Mouse (Mus musculus) neural tube, embryonic 15.5 days (tissue): ENCODE measurements around the gene Gm5105. TPM values are rescaled to one million over a fixed set of nuclear protein-coding genes. Genes with fewer than 3 reads are reported as not detected.

ENCODE experiments used
- ATAC-seq: fragments of 200-750 bp; cut with Nextera tagmentation; 2 replicates; pipeline ENCODE4 v1.8.0; 2017; ENCODE audit warnings: mild to moderate bottlenecking, moderate TSS enrichment, moderate library complexity; ENCODE audit not compliant: low FRiP score
- H3K27ac ChIP-seq: fragments of 300-500 bp; sonication (generic); replicated peaks from 2 replicates; pipeline ENCODE4 v1.5.1; 2015; ENCODE audit warnings: mild to moderate bottlenecking, inconsistent platforms
- H3K27me3 ChIP-seq: fragments of 300-500 bp; sonication (generic); replicated peaks from 2 replicates; pipeline ENCODE4 v1.6.1; 2015; ENCODE audit warnings: inconsistent platforms
- H3K36me3 ChIP-seq: fragments of 300-500 bp; sonication (generic); 2 replicates; pipeline ENCODE4 v1.6.1; 2015; ENCODE audit warnings: inconsistent platforms
- H3K4me1 ChIP-seq: fragments of 300-500 bp; sonication (generic); 2 replicates; pipeline ENCODE4 v1.6.1; 2015; ENCODE audit warnings: inconsistent platforms
- H3K4me2 ChIP-seq: fragments of 300-500 bp; sonication (generic); 2 replicates; pipeline ENCODE4 v1.6.1; 2015; ENCODE audit warnings: inconsistent platforms, mild to moderate bottlenecking, moderate library complexity
- H3K4me3 ChIP-seq: fragments of 300-500 bp; sonication (generic); replicated peaks from 2 replicates; pipeline ENCODE4 v1.5.1; 2015; ENCODE audit warnings: mild to moderate bottlenecking, inconsistent platforms
- H3K9ac ChIP-seq: fragments of 300-500 bp; sonication (generic); replicated peaks from 2 replicates; pipeline ENCODE4 v1.6.1; 2015; ENCODE audit warnings: mild to moderate bottlenecking, inconsistent platforms
- H3K9me3 ChIP-seq: fragments of 300-500 bp; sonication (generic); replicated peaks from 2 replicates; pipeline ENCODE4 v1.6.1; 2016; ENCODE audit warnings: inconsistent platforms
- WGBS: fragments of 180-500 bp; shearing (Covaris S2); methylation state at CpG from one replicate; pipeline ENCODE4 v1.1.7; 2015; ENCODE audit warnings: mixed read lengths; 5-methylcytosine and 5-hydroxymethylcytosine counted together
- polyA plus RNA-seq: library from polyadenylated mRNA; unstranded; fragments of >200 nt; fragmentation: Nextera tagmentation; extraction: Ambion mirVana; gene quantifications from 2 replicates; pipeline ENCODE4 v1.2.1, GENCODE M21; 2015

Gene Gm5105
- polyA plus RNA-seq, 1 experiment from 2014 or later = 0.10 TPM

DNA sequence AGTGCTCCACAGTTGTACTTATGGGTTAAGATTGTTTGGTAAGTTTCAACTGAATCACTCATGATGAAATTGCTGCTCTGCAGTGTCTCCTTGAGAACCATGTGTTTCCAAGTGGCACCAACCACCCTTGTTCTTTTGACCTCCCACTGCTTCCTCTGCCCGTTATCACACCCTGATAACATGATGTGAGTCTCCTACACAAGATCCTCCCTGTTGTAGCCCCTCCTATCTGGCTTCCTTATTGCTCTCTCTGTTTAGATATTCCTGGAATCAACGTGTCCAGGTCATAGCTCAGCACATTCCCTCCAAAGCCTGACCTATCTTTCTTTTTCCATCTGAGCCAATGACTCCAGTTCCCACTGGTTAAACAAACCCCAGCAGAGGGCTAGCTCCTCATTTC lies 52.5 kb downstream of the Gm5105 start:
- Histone ChIP-seq H3K4me1 (peaks cover 8% of the 10 kb centered on the region), H3K4me2 (no peak overlapping the region), H3K27ac (no peak overlapping the region), H3K4me3 (no peak overlapping the region), H3K27me3 (no peaks in the 10 kb centered on the region), H3K36me3 (no peaks in the 10 kb centered on the region), H3K9me3 (no peaks in the 10 kb centered on the region), H3K9ac (no peak overlapping the region)
- no peak for ATAC-seq
- WGBS = 92% methylated on average over 2 of the region's 2 CpGs

DNA sequence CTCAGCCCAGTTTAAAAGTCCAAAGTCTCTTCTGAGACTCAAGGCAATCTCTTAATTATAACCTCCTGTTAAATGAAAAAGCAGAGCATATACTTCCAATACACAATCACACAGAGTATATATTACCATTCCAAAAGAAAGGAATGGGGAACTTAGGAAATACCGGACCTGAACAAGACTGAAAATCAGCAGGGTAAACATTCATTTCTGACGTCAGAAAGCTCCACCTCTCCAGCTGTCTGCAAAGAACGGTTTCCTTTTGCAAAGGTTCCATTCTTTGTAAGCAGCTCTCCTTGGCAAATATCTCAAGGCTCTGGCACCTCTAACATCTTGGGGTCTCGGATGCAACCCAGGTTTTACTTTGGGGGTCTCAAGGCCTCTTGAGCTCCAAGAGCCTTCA lies 54.8 kb downstream of the Gm5105 start:
- no peaks in the 10 kb centered on the region for H3K36me3 ChIP-seq
- no peak for ATAC-seq
- H3K4me2 ChIP-seq = no peak overlapping the region
- 76% methylated on average over 4 of the region's 4 CpGs for WGBS
- H3K27me3 ChIP-seq = no peaks in the 10 kb centered on the region
- H3K9ac ChIP-seq = no peak overlapping the region
- H3K27ac ChIP-seq = no peak overlapping the region
- no peak overlapping the region for H3K4me3 ChIP-seq
- H3K4me1 ChIP-seq = peaks cover 8% of the 10 kb centered on the region
- no peaks in the 10 kb centered on the region for H3K9me3 ChIP-seq

DNA sequence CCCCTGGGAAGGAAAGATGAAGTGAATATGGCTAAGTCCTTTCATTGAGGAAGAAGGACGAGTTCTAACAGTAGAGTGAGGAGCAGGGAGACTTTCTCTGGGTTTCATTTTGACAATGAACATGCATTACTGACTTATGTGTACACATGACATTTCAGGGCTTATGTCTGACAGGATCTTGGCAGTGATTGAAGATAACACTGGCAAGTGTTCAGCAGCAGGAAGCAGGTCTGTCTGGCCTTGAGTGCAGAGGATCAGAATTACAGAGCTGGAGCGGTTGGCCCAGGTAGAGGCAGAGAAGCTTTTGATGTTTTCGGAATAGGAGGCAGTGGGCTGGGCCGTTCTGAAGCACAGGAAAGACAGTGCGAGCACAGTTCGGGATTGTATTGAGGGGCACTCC lies 59.0 kb downstream of the Gm5105 start:
- Histone ChIP-seq H3K36me3 (no peaks in the 10 kb centered on the region), H3K4me1 (no peaks in the 10 kb centered on the region), H3K4me3 (no peak overlapping the region), H3K4me2 (no peak overlapping the region), H3K27ac (no peak overlapping the region), H3K9me3 (no peaks in the 10 kb centered on the region), H3K9ac (no peak overlapping the region), H3K27me3 (no peaks in the 10 kb centered on the region)
- WGBS = 85% methylated on average over 6 of the region's 6 CpGs
- no peak for ATAC-seq

DNA sequence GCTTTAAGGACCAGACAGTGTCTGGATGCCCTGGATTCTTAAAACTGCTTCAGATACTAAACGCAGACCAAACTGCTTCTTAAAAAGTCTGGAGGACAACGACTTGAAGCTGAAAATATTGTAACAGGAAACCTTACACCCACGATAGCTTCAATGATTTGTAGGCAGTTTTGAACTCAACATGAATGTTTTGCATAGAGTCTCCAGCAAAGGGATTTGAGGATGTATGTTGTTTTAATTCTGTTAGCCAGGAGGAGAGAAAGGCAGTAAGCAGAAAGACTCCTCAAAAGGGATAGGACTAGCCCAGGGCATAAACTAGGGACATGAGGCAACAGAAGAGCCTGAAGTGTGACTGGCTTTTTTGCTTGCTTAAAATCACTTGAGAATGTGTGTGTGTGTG lies 60.3 kb downstream of the Gm5105 start:
- no peak overlapping the region for H3K27ac ChIP-seq
- no peak for ATAC-seq
- no peak overlapping the region for H3K4me3 ChIP-seq
- H3K4me2 ChIP-seq = no peak overlapping the region
- no peak overlapping the region for H3K9ac ChIP-seq
- H3K4me1 ChIP-seq = no peaks in the 10 kb centered on the region
- H3K27me3 ChIP-seq = no peaks in the 10 kb centered on the region
- no peaks in the 10 kb centered on the region for H3K9me3 ChIP-seq
- whole genome bisulfite sequencing = 82% methylated on average over 3 of the region's 3 CpGs
- no peaks in the 10 kb centered on the region for H3K36me3 ChIP-seq

DNA sequence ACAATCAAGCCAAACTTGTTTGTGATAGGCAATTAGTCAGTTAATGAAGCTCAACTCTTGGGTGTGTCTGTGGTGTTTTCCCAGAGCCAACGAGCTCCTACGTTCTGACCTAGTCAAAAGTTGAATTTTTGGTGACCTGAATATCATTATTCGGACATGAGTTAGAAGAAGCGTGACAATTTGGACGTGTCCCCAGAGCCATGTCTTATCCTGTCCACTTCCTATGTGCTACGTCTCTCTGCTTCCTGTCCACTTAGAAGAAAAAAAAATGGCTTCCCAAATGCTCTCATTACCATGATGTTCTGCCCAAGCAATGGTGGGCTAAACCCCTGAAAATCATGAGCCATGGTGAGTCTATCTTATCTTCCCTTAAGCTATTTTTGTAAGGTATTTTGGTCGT lies 63.9 kb downstream of the Gm5105 start:
- ATAC-seq = no peak
- Histone ChIP-seq H3K27me3 (no peaks in the 10 kb centered on the region), H3K27ac (no peak overlapping the region), H3K36me3 (no peaks in the 10 kb centered on the region), H3K4me2 (no peak overlapping the region), H3K9me3 (no peaks in the 10 kb centered on the region), H3K4me1 (no peaks in the 10 kb centered on the region), H3K4me3 (no peak overlapping the region), H3K9ac (no peak overlapping the region)
- 86% methylated on average over 7 of the region's 7 CpGs for WGBS

DNA sequence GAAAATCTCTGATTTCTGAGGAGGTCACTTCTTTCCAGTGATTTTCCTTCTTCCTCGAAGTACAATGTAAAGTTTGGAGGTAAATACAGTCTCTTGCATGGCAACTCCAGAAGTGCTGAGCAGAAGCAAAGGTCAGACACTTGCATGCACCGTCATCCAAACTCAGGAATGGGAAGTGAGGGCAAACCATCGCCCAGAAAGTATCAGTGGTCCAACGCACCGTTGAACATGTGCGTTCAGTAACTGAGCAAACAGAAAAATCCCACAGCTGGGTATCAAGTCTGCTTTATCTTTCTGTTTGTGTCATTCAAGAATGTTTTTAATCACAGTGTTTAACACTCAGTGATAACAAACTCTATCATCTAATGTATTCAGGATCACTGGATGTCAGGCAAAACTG lies 64.6 kb downstream of the Gm5105 start:
- Histone ChIP-seq H3K4me3 (no peak overlapping the region), H3K27ac (no peak overlapping the region), H3K36me3 (no peaks in the 10 kb centered on the region), H3K4me2 (no peak overlapping the region), H3K4me1 (no peaks in the 10 kb centered on the region), H3K9ac (no peak overlapping the region), H3K9me3 (no peaks in the 10 kb centered on the region), H3K27me3 (no peaks in the 10 kb centered on the region)
- WGBS = 90% methylated on average over 6 of the region's 6 CpGs
- ATAC-seq = no peak

DNA sequence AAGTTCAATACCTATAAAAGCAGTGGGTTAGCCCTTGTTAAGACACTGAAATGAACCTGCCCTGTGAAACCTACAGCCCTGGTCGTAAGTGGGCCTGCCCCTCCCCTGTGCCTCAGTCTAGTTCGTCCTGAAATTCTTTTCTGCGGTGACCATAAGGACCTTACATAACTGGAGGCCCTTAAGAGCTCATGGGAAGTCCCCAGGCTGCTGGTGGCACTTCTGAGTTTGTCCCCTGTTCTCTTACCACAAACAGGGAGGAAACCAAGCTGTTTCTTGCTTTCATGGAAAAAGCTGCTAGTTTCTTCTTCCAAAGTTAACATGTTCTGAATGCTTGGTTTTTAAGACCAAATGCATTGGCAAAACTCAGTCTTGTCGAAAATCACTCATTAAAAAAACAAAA lies 65.3 kb downstream of the Gm5105 start:
- H3K27ac ChIP-seq = no peak overlapping the region
- H3K4me2 ChIP-seq = no peak overlapping the region
- no peaks in the 10 kb centered on the region for H3K27me3 ChIP-seq
- H3K36me3 ChIP-seq = no peaks in the 10 kb centered on the region
- H3K4me3 ChIP-seq = no peak overlapping the region
- no peak for ATAC-seq
- WGBS = 74% methylated on average over 4 of the region's 4 CpGs
- no peak overlapping the region for H3K9ac ChIP-seq
- H3K4me1 ChIP-seq = no peaks in the 10 kb centered on the region
- no peaks in the 10 kb centered on the region for H3K9me3 ChIP-seq

DNA sequence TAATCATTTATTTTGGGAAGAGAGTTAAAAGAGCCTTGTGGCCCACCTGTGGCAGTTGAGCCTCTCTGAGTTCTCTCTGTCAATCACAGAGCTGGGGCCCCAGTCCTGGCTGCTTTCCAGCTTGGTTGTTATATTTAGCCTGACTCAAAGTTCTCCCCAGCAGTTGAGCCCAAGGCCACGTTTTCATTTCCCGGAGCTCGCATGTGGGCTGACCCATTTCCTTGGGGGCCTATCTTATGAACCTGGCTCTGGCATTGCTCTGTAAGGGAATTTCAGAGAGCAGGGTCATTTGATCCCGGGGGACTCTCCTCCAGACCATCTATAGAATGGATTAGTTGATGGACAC lies 66.5 kb downstream of the Gm5105 start:
- Histone ChIP-seq H3K27me3 (no peaks in the 10 kb centered on the region), H3K4me2 (no peak overlapping the region), H3K36me3 (no peaks in the 10 kb centered on the region), H3K4me1 (no peaks in the 10 kb centered on the region), H3K27ac (no peak overlapping the region), H3K9me3 (no peaks in the 10 kb centered on the region), H3K9ac (no peak overlapping the region), H3K4me3 (no peak overlapping the region)
- 84% methylated on average over 4 of the region's 4 CpGs for WGBS
- no peak for ATAC-seq

DNA sequence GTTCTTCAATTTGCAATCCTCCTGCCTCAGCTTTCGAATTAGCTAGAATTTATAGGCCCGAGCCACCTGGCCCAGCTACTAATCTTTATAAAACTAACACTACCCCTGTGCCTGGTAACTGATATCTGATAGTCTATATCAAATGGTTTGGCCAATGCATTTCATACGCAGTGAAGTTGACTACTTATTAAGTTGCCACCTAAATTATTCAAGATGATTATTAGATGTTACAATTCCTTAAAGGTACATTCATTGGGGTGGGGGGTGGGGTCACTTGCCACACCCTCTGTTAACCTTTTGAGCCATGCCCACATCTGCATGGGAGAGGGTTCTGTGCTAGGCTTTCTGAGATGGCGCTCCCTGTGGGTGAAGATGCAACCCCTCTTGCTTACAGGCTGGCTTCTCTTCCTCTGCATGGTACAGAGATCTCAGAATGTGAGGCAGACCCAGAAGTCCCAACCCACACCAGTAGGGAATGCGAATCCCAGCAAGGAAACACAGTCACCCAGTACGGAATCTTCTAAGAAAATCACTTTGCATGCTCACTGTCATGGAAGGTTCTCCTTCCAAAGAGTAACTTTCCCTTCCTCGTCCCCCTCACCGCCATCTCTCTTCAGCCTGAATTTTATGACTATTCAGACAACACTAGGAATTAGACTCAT lies 67.0 kb downstream of the Gm5105 start:
- Histone ChIP-seq H3K4me3 (no peak overlapping the region), H3K9me3 (no peaks in the 10 kb centered on the region), H3K27me3 (no peaks in the 10 kb centered on the region), H3K9ac (no peak overlapping the region), H3K36me3 (no peaks in the 10 kb centered on the region), H3K27ac (no peak overlapping the region), H3K4me2 (no peak overlapping the region), H3K4me1 (no peaks in the 10 kb centered on the region)
- ATAC-seq = no peak
- WGBS = 96% methylated on average over 8 of the region's 8 CpGs

DNA sequence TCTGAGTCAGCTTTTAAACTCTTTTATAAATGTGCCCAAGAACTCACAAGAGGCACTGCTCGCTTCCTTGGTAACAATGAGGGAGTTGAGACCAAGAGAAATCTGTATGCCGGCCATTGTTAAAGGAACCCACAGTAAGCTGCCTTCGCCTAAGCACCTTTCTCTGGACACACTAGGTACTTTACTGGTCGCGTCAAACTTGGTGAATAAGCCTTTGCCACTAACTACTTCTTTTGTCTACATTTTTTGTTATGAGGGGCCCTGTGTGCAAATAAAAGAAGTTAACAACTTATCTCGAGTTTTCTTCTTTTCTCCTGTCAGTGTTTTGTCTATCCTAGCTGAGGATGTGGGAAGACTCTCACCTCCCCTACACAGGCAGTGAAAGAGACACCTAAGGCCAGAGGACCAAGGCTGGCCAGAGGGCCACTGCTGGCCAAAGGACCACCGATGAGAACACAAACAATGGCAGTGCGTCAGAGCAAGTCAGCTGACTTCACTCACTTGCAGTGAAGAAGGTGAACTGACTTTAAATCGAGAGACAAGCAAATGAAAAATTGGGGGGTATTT lies 67.9 kb downstream of the Gm5105 start:
- H3K4me1 ChIP-seq = no peaks in the 10 kb centered on the region
- no peak overlapping the region for H3K4me2 ChIP-seq
- H3K9me3 ChIP-seq = no peaks in the 10 kb centered on the region
- H3K4me3 ChIP-seq = no peak overlapping the region
- H3K9ac ChIP-seq = no peak overlapping the region
- ATAC-seq = no peak
- no peaks in the 10 kb centered on the region for H3K36me3 ChIP-seq
- H3K27ac ChIP-seq = no peak overlapping the region
- H3K27me3 ChIP-seq = no peaks in the 10 kb centered on the region
- WGBS = 51% methylated on average over 9 of the region's 9 CpGs
